Mouse (Mus musculus): ENCODE data around the gene 2310034G01Rik.
A peak's percentile ranks its signal among the peaks of the same experiment; 100 is the strongest.

The 2310034G01Rik gene

DNA sequence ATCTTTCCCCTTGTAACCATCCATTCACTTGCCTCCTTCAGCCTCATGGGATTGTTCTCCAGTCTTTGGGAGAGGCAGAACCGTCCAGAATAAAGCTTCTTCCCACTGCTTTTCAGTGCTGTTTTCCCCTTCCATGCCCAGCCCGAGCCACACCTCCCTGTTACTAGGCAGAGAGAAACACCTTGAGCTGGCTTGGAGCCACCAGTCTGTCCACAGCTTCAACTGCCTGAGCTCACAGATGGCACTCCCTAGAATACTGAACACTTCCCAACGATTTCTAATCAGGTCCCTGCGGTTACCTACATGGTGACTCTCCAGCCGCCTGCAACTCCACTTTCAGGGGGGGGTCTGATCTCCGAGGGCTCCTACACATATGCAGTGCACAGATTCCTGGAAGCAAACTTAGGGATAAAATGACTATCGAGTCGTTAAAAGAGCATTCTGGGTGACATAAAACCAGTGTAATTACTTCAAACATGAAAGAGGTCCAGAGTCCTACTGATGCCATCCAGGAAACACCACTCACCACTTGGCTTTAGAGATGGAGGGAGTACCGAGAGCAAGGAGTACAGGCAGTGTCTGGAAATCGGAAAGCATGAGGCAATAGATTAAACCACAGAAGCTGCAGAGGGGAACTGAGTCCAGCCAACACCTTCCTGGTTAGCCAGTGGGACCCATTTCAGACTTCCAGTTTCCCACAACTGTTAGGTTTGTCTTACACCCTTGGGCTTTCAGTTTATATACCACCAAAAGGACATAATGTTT lies at the start of gene 2310034G01Rik:
Gene 2310034G01Rik, minus strand, starts transcription at position 135 of the 765 bp plus-strand sequence.
- Histone ChIP-seq H3K36me3 (ENCODE audit: control insufficient read depth, insufficient read depth, low read length, poor library complexity, severe bottlenecking) (no peaks in the 10 kb centered on the region), H3K27me3 (ENCODE audit: control insufficient read depth, insufficient read depth, low read length, poor library complexity, severe bottlenecking) (no peaks in the 10 kb centered on the region)
- no peak for DNase-seq (ENCODE audit: low read depth, low spot score)

DNA sequence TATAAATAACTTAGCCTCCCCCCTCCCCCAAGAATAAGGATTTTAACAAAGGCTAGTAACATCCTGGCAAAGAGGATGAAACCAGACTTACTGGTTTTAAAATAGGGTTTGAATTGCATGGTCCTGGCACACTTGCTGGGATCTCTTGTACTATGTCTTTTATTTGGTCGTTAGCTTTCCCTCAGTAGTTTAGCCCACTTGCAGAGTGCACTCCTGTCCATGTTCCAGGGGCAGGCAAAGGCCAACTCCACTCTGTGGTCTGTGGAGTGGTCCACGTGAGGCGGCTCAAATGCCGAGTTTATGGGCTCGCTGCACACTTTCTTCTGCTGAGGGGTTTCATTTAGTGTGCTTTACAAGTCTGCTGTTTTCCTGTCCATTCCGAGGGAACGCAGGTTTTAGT lies 49.8 kb upstream of the 2310034G01Rik start:
- DNase-seq (ENCODE audit: low read depth, low spot score): no peak
- H3K27me3 ChIP-seq (ENCODE audit: control insufficient read depth, insufficient read depth, low read length, poor library complexity, severe bottlenecking): no peaks in the 10 kb centered on the region
- peaks cover 3% of the 10 kb centered on the region; the same call in 1 of the 2 replicates for H3K36me3 ChIP-seq (ENCODE audit: control insufficient read depth, insufficient read depth, low read length, poor library complexity, severe bottlenecking)

- Histone ChIP-seq H3K36me3 (ENCODE audit: control insufficient read depth, insufficient read depth, low read length, poor library complexity, severe bottlenecking) (peaks cover 3% of the 10 kb centered on the region; the same call in 1 of the 2 replicates), H3K27me3 (ENCODE audit: control insufficient read depth, insufficient read depth, low read length, poor library complexity, severe bottlenecking) (no peaks in the 10 kb centered on the region)
- DNase-seq (ENCODE audit: low read depth, low spot score): no peak
Observed at GRCm38 (mm10) chr19:46399372-46399771, 49.3 kb upstream of the 2310034G01Rik start.

GRCm38 (mm10) chr19:46398401-46398800 lies 48.3 kb upstream of the 2310034G01Rik start:
- no peaks in the 10 kb centered on the region for H3K36me3 ChIP-seq (ENCODE audit: control insufficient read depth, insufficient read depth, low read length, poor library complexity, severe bottlenecking)
- H3K27me3 ChIP-seq (ENCODE audit: control insufficient read depth, insufficient read depth, low read length, poor library complexity, severe bottlenecking): no peaks in the 10 kb centered on the region
- no peak for DNase-seq (ENCODE audit: low read depth, low spot score)

DNA sequence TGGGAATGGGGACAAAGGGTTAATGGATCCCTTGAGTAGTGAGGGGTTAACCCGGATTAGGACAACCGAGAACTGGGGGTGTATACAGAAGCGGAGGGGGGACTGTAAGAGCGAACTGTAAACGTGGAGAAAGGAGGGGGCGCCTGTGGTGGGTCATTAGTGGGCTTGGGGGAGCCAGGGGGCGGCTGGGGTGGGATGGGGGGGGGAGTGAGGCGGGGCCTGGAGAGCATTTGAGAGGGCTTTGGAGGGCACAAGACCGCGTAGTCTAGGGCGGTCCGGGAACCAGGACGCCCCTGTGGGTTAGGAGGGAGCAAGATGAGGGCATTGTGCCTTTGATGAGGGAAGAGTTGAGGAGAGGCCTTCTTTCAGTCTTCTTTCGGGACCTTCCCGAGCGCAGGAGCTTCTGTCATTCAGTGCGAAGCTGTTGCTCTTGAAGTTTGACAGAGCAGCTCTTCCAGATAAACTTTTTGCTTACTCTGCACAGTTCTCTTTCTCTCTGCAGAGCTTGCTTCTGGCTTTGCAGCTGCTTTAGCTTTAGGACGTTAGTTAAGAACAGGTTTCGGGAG lies 47.4 kb upstream of the 2310034G01Rik start:
- peak; percentile 16 for DNase-seq (ENCODE audit: low read depth, low spot score)
- no peaks in the 10 kb centered on the region for H3K36me3 ChIP-seq (ENCODE audit: control insufficient read depth, insufficient read depth, low read length, poor library complexity, severe bottlenecking)
- H3K27me3 ChIP-seq (ENCODE audit: control insufficient read depth, insufficient read depth, low read length, poor library complexity, severe bottlenecking): no peaks in the 10 kb centered on the region

GRCm38 (mm10) chr19:46396686-46397435 lies 46.8 kb upstream of the 2310034G01Rik start, which contains the start of gene Sufu:
Gene Sufu, plus strand, starts transcription at chr19:46396896.
- DNase-seq (ENCODE audit: low read depth, low spot score): peak; percentile 99
- H3K36me3 ChIP-seq (ENCODE audit: control insufficient read depth, insufficient read depth, low read length, poor library complexity, severe bottlenecking): no peaks in the 10 kb centered on the region
- H3K27me3 ChIP-seq (ENCODE audit: control insufficient read depth, insufficient read depth, low read length, poor library complexity, severe bottlenecking): no peaks in the 10 kb centered on the region

DNA sequence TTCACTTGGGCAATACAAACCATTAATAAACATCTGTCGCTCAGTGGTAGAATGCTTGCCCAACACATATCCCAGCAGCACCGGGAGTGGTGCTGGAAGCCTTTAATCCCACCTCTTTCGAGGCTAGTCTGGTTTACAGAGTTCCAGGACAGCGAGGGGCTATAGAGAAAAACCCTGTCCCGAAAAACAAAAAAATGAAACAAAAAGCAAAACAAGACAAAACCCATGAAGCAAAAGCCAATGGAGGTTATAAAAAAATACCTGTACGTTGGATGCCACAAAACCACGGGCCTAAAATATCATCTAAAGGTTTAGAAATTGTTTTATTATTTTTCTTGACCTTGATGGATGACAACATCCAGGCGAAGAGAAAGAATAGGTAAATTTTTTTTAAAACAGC lies 46.0 kb upstream of the 2310034G01Rik start:
- peak; percentile 14 for DNase-seq (ENCODE audit: low read depth, low spot score)
- H3K36me3 ChIP-seq (ENCODE audit: control insufficient read depth, insufficient read depth, low read length, poor library complexity, severe bottlenecking): no peaks in the 10 kb centered on the region
- H3K27me3 ChIP-seq (ENCODE audit: control insufficient read depth, insufficient read depth, low read length, poor library complexity, severe bottlenecking): no peaks in the 10 kb centered on the region

DNA sequence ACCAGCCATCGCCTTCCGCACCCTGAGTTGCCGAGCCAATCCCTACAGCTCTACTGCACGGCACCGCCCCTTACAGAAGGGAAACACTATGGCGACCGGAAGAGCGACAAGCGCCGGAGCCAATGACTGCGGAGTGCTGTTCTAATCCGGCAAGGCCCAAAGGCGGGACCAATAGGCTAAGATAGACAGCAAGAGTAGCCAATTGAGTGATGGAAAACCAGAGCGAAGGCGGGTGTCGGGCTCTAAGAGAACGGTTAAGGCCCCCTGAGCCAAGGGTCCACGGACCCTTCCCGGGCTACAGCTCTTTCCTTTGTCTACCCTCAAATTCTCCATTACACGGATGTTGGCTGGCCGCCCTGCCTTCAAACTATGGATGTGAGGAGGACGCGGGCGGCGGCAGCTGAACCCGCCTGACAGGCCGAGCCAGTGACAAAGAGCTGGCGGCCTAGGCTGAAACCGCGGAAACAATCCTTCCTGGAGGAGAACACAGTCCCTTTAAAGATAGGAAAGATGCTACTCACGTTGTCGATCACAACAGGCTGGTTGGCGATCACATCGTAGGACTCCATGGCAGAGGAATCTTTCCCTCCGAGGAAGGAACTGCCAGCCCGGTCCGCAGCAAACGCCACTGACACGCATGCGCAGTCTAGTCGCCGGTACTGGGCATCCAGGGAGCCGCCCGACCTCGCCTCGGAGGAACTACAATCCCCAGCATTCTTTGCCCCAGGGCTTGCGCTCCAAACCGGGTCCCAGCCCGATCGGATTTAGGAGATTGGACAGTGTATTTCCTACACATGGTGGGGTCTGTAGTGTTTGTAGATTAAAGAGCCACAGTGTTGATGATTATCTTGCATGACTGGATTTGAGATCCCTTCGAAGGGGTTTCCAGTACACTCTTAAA lies 45.3 kb upstream of the 2310034G01Rik start, which contains the start of gene Actr1a:
Gene Actr1a, minus strand, starts transcription at position 640 of the 901 bp plus-strand sequence.
- H3K27me3 ChIP-seq (ENCODE audit: control insufficient read depth, insufficient read depth, low read length, poor library complexity, severe bottlenecking): no peaks in the 10 kb centered on the region
- H3K36me3 ChIP-seq (ENCODE audit: control insufficient read depth, insufficient read depth, low read length, poor library complexity, severe bottlenecking): no peaks in the 10 kb centered on the region
- peak; percentile 99 for DNase-seq (ENCODE audit: low read depth, low spot score)

DNA sequence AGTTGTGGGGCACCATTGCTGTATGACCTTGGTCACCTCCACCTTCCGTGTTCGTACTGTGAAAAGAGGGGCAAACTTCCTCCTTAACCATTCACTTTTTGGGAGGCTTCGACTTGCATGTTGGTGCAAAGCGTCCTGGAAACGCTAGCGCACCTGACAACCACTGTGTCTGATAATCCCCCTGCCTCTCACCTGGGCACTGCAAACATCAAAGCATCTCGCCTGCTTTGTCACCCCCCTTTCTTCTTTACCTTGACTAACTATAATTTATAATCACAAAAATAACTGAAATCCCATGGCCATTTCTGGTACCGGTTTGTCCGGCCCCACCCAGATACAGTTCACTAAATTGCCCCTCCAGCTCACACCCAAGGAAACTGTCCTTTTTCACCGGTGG lies 44.6 kb upstream of the 2310034G01Rik start:
- Histone ChIP-seq H3K27me3 (ENCODE audit: control insufficient read depth, insufficient read depth, low read length, poor library complexity, severe bottlenecking) (no peaks in the 10 kb centered on the region), H3K36me3 (ENCODE audit: control insufficient read depth, insufficient read depth, low read length, poor library complexity, severe bottlenecking) (no peaks in the 10 kb centered on the region)
- DNase-seq (ENCODE audit: low read depth, low spot score): no peak

DNA sequence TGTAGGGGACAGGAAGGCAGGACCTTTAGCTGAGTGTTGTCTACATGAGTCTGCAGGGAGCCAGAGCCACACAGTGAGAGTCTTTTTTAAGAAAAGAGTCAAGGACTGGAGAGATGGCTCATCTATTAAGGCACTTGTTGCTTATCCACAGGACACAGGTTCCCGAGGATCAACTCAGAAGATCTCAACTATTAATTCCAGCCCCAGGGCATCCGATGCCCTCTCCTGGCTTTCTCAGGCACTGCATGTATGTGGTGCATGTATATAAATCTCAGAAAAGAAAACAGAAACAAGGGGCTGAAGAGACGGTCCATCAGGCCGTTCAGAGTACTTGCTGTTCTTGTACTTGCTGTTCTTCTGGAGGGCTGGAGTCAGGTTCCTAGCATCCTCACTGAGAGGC lies 41.9 kb upstream of the 2310034G01Rik start:
- no peaks in the 10 kb centered on the region for H3K27me3 ChIP-seq (ENCODE audit: control insufficient read depth, insufficient read depth, low read length, poor library complexity, severe bottlenecking)
- H3K36me3 ChIP-seq (ENCODE audit: control insufficient read depth, insufficient read depth, low read length, poor library complexity, severe bottlenecking): no peaks in the 10 kb centered on the region
- peak; percentile 72 for DNase-seq (ENCODE audit: low read depth, low spot score)

- no peaks in the 10 kb centered on the region for H3K27me3 ChIP-seq (ENCODE audit: control insufficient read depth, insufficient read depth, low read length, poor library complexity, severe bottlenecking)
- peaks cover 6% of the 10 kb centered on the region for H3K36me3 ChIP-seq (ENCODE audit: control insufficient read depth, insufficient read depth, low read length, poor library complexity, severe bottlenecking)
- peak; percentile 38 for DNase-seq (ENCODE audit: low read depth, low spot score)
Observed at GRCm38 (mm10) chr19:46389872-46390271, 39.8 kb upstream of the 2310034G01Rik start.

DNA sequence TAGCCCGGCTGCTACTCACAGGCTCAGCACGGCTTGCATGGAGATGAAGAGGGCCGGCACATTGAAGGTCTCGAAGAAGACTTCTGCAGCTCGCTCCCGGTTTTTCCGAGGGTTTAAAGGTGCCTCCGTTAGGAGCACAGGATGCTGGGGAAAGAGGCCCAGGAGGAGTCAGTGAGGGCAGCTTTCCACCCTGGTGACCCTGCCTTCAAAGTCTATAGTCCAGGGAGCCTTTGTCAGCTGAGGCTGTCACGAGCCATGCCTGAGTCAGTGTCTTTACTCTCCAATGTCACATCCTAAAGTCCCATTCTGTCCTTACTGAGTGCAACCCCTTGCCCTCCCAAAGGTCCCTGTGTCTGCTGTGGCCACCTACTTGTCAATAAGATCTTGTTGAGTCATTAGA lies 32.2 kb upstream of the 2310034G01Rik start:
- Histone ChIP-seq H3K27me3 (ENCODE audit: control insufficient read depth, insufficient read depth, low read length, poor library complexity, severe bottlenecking) (no peaks in the 10 kb centered on the region), H3K36me3 (ENCODE audit: control insufficient read depth, insufficient read depth, low read length, poor library complexity, severe bottlenecking) (peaks cover 46% of the 10 kb centered on the region)
- DNase-seq (ENCODE audit: low read depth, low spot score): no peak

- DNase-seq (ENCODE audit: low read depth, low spot score): no peak
- H3K36me3 ChIP-seq (ENCODE audit: control insufficient read depth, insufficient read depth, low read length, poor library complexity, severe bottlenecking): peaks cover 20% of the 10 kb centered on the region
Observed at GRCm38 (mm10) chr19:46375891-46376290, 25.8 kb upstream of the 2310034G01Rik start.

GRCm38 (mm10) chr19:46375489-46375888 lies 25.4 kb upstream of the 2310034G01Rik start:
- H3K27me3 ChIP-seq (ENCODE audit: control insufficient read depth, insufficient read depth, low read length, poor library complexity, severe bottlenecking): no peaks in the 10 kb centered on the region
- H3K36me3 ChIP-seq (ENCODE audit: control insufficient read depth, insufficient read depth, low read length, poor library complexity, severe bottlenecking): peaks cover 17% of the 10 kb centered on the region
- no peak for DNase-seq (ENCODE audit: low read depth, low spot score)

More at GRCm38 (mm10) chr19:46375891-46376290, 25.8 kb upstream of the 2310034G01Rik start:
- H3K27me3 ChIP-seq (ENCODE audit: control insufficient read depth, insufficient read depth, low read length, poor library complexity, severe bottlenecking): no peaks in the 10 kb centered on the region
